Mouse (Mus musculus) MEL (cell line): ENCODE results near the gene 1700017B05Rik. TPM values are rescaled to one million over a fixed set of nuclear protein-coding genes. Genes with fewer than 3 reads are reported as not detected.

ENCODE experiments used
- DNase-seq: peaks from one replicate; pipeline ENCODE4 v3.0.0; 2011; ENCODE audit warnings: low read depth, low spot score
- H3K27ac ChIP-seq: 2 replicates; pipeline ENCODE4 v1.5.1; 2012; ENCODE audit warnings: low read depth, mild to moderate bottlenecking, control low read depth, low read length, moderate library complexity; ENCODE audit not compliant: control insufficient read depth
- H3K27me3 ChIP-seq, 2 experiments: fragments of 150-350 bp in 1 of 2; sonication (generic) in 1 of 2; 2 replicates each; pipeline ENCODE4 v1.6.1; 2012; ENCODE audit warnings: low read length in 2 of 2, mild to moderate bottlenecking in 2 of 2, improper control_type of control experiment in 1 of 2, moderate library complexity in 1 of 2; ENCODE audit not compliant: insufficient read depth in 2 of 2, control insufficient read depth in 1 of 2
- H3K36me3 ChIP-seq, 2 experiments: 2 replicates each; pipeline ENCODE4 v1.6.1; 2012 to 2014; ENCODE audit warnings: low read length in 2 of 2, improper control_type of control experiment in 1 of 2, inconsistent platforms in 1 of 2, mild to moderate bottlenecking in 1 of 2; ENCODE audit not compliant: insufficient read depth in 2 of 2, control insufficient read depth in 1 of 2
- H3K4me1 ChIP-seq, 2 experiments: fragments of 150-350 bp in 1 of 2; sonication (generic) in 1 of 2; 2 replicates each; pipeline ENCODE4 v1.6.1; 2012; ENCODE audit warnings: low read length in 2 of 2, improper control_type of control experiment in 1 of 2, mild to moderate bottlenecking in 1 of 2; ENCODE audit not compliant: insufficient read depth in 2 of 2, control insufficient read depth in 1 of 2
- H3K4me3 ChIP-seq, 2 experiments: fragments of 150-350 bp in 1 of 2; sonication (generic) in 1 of 2; 2 replicates each; pipeline ENCODE4 v1.5.1; 2012; ENCODE audit warnings: low read depth in 2 of 2, low read length in 2 of 2, mild to moderate bottlenecking in 2 of 2, moderate library complexity in 2 of 2, control low read depth in 1 of 2, improper control_type of control experiment in 1 of 2; ENCODE audit not compliant: control insufficient read depth in 1 of 2, insufficient read depth in 1 of 2
- H3K79me2 ChIP-seq: 2 replicates; pipeline ENCODE4 v1.6.1; 2012; ENCODE audit warnings: mild to moderate bottlenecking, low read length, moderate library complexity; ENCODE audit not compliant: control insufficient read depth, poor library complexity, insufficient read depth
- H3K9ac ChIP-seq: 2 replicates; pipeline ENCODE4 v1.6.1; 2012; ENCODE audit warnings: low read depth, mild to moderate bottlenecking, control low read depth, low read length, moderate library complexity; ENCODE audit not compliant: control insufficient read depth, poor library complexity, severe bottlenecking
- H3K9me3 ChIP-seq: fragments of 150-350 bp; sonication (generic); replicated peaks from 2 replicates; pipeline ENCODE4 v1.6.1; 2012; ENCODE audit warnings: mild to moderate bottlenecking, low read length, improper control_type of control experiment, moderate library complexity; ENCODE audit not compliant: insufficient read depth
- CTCF ChIP-seq, 3 experiments: IDR thresholded peaks in 2 of 3; conservative IDR thresholded peaks in 1 of 3; 2 replicates each; pipeline ENCODE4 v1.5.1; 2011 to 2012; ENCODE audit warnings: low read length in 3 of 3, low read depth in 2 of 3, mild to moderate bottlenecking in 2 of 3, improper control_type of control experiment in 1 of 3, inconsistent platforms in 1 of 3, mixed read lengths in 1 of 3, moderate library complexity in 1 of 3; ENCODE audit not compliant: control insufficient read depth in 1 of 3, insufficient read depth in 1 of 3, poor library complexity in 1 of 3, severe bottlenecking in 1 of 3
- EP300 ChIP-seq, 2 experiments: IDR thresholded peaks; 2 replicates each; pipeline ENCODE4 v1.6.1; 2011; ENCODE audit warnings: improper control_type of control experiment in 2 of 2, low read length in 2 of 2, low read depth in 1 of 2, mild to moderate bottlenecking in 1 of 2
- ETS1 ChIP-seq: IDR thresholded peaks from 2 replicates; pipeline ENCODE4 v1.6.1; 2012; ENCODE audit warnings: low read depth, mild to moderate bottlenecking, inconsistent platforms, low read length, improper control_type of control experiment, moderate library complexity
- HCFC1 ChIP-seq: IDR thresholded peaks from 2 replicates; pipeline ENCODE4 v1.6.1; 2012; ENCODE audit warnings: low read depth, mild to moderate bottlenecking, inconsistent platforms, low read length, improper control_type of control experiment, moderate library complexity
- MAFK ChIP-seq: IDR thresholded peaks from 2 replicates; pipeline ENCODE4 v1.6.1; 2011; ENCODE audit warnings: low read depth, mild to moderate bottlenecking, low read length, improper control_type of control experiment, borderline replicate concordance
- MAX ChIP-seq: IDR thresholded peaks from 2 replicates; pipeline ENCODE4 v1.6.1; 2011; ENCODE audit warnings: low read length, improper control_type of control experiment
- MEF2A ChIP-seq: IDR thresholded peaks from 2 replicates; pipeline ENCODE4 v1.6.1; 2014; ENCODE audit warnings: low read depth, mild to moderate bottlenecking, inconsistent platforms, low read length, improper control_type of control experiment; ENCODE audit not compliant: poor library complexity, insufficient replicate concordance, severe bottlenecking; ENCODE audit errors: extremely low read depth
- POLR2A ChIP-seq, 2 experiments: IDR thresholded peaks; 2 replicates each; pipeline ENCODE4 v1.6.1; 2011 to 2012; ENCODE audit warnings: low read length in 2 of 2, mild to moderate bottlenecking in 2 of 2, control low read depth in 1 of 2, improper control_type of control experiment in 1 of 2, low read depth in 1 of 2, moderate library complexity in 1 of 2; ENCODE audit not compliant: control insufficient read depth in 1 of 2, insufficient read depth in 1 of 2, poor library complexity in 1 of 2
- RAD21 ChIP-seq: IDR thresholded peaks from 2 replicates; pipeline ENCODE4 v1.6.1; 2011; ENCODE audit warnings: mild to moderate bottlenecking, low read depth, low read length, improper control_type of control experiment
- RCOR1 ChIP-seq: IDR thresholded peaks from 2 replicates; pipeline ENCODE4 v1.6.1; 2012; ENCODE audit warnings: low read depth, mild to moderate bottlenecking, inconsistent platforms, low read length, improper control_type of control experiment
- SIN3A ChIP-seq: IDR thresholded peaks from 2 replicates; pipeline ENCODE4 v1.6.1; 2012; ENCODE audit warnings: low read length, improper control_type of control experiment, inconsistent platforms
- SMC3 ChIP-seq: IDR thresholded peaks from 2 replicates; pipeline ENCODE4 v1.6.1; 2011; ENCODE audit warnings: low read depth, low read length, improper control_type of control experiment
- TAL1 ChIP-seq: IDR thresholded peaks from 2 replicates; pipeline ENCODE4 v1.6.1; 2012; ENCODE audit warnings: mild to moderate bottlenecking, inconsistent platforms, low read length, moderate library complexity, mixed read lengths
- TBP ChIP-seq: IDR thresholded peaks from 2 replicates; pipeline ENCODE4 v1.8.0; 2011; ENCODE audit warnings: low read depth, low read length, improper control_type of control experiment
- USF1 ChIP-seq: IDR thresholded peaks from 2 replicates; pipeline ENCODE4 v1.6.1; 2014; ENCODE audit warnings: low read depth, mild to moderate bottlenecking, inconsistent platforms, low read length, improper control_type of control experiment, moderate library complexity
- USF2 ChIP-seq, 2 experiments: IDR thresholded peaks; 2 replicates each; pipeline ENCODE4 v1.6.1; 2011 to 2012; ENCODE audit warnings: improper control_type of control experiment in 2 of 2, low read length in 2 of 2, borderline replicate concordance in 1 of 2, inconsistent platforms in 1 of 2, low read depth in 1 of 2, mild to moderate bottlenecking in 1 of 2; ENCODE audit not compliant: insufficient read depth in 1 of 2
- ZKSCAN1 ChIP-seq: IDR thresholded peaks from 2 replicates; pipeline ENCODE4 v1.6.1; 2012; ENCODE audit warnings: low read depth, mild to moderate bottlenecking, inconsistent platforms, low read length, improper control_type of control experiment, moderate library complexity
- ZMIZ1 ChIP-seq: IDR thresholded peaks from 2 replicates; pipeline ENCODE4 v1.6.1; 2012; ENCODE audit warnings: low read depth, mild to moderate bottlenecking, inconsistent platforms, low read length, improper control_type of control experiment, moderate library complexity
- ZNF384 ChIP-seq: IDR thresholded peaks from 2 replicates; pipeline ENCODE4 v1.6.1; 2012; ENCODE audit warnings: low read depth, mild to moderate bottlenecking, inconsistent platforms, low read length, improper control_type of control experiment
- polyA plus RNA-seq, 2 experiments: library from polyadenylated mRNA; stranded (reverse) in 1 of 2; unstranded in 1 of 2; fragments of >175 nt in 1 of 2; fragments of >200 nt in 1 of 2; gene quantifications; 2 replicates each; pipeline versions ENCODE4 v1.2.1 to v1.2.4; 2012; ENCODE audit warnings: low replicate concordance in 2 of 2, low read depth in 1 of 2; ENCODE audit not compliant: insufficient read length in 2 of 2, insufficient read depth in 1 of 2, missing spikeins in 1 of 2
- total RNA-seq: library from RNA; depleted of rRNA; stranded (reverse); fragments of 300-350 nt; gene quantifications from 2 replicates; pipeline ENCODE4 v1.2.3, GENCODE M21; 2012

Gene 1700017B05Rik
- total and polyA plus RNA-seq, 3 experiments, result 52.7 to 76.5 TPM; not detected in 1

DNA sequence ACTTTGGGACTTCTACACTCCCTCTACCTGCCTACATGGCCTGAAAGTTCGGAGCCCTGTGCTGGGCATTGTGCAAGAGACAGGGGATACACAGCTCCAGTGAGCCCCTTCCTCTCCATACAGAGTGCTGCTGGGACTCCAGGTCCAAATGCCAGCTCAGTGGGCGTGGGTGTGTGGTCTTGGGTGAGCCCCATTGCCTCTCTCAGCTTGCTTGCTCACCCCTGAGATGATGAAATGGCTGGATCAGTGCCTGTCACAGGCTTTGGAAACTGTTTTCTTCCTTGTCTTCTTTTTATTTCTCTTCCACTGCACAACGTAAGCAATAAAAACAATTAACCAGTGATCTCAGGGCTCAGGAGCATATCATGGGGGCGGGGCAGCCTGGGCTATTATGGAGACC is 20.9 kb upstream of the 1700017B05Rik start:
- TF ChIP-seq EP300 (IDR thresholded peaks at IDR 0.05; ENCODE audit: low read depth in 1 of 2, low read length in 2 of 2), result no peak
- TF ChIP-seq RCOR1, result no peak
- TF ChIP-seq ZMIZ1, result no peak
- no peak for TF ChIP-seq MEF2A
- no peak for TF ChIP-seq ZKSCAN1
- no peak for TF ChIP-seq ETS1
- no peak for TF ChIP-seq USF2 (IDR thresholded peaks at IDR 0.05; ENCODE audit: borderline replicate concordance in 1 of 2, insufficient read depth in 1 of 2, low read depth in 1 of 2, low read length in 2 of 2)
- no peak for TF ChIP-seq MAX
- no peak for TF ChIP-seq HCFC1
- no peak for TF ChIP-seq USF1
- DNase-seq, result no peak
- no peak overlapping the region for H3K27ac ChIP-seq
- H3K4me3 ChIP-seq, result no peak overlapping the region
- H3K79me2 ChIP-seq, result no peaks in the 10 kb centered on the region
- H3K4me1 ChIP-seq, result peaks cover 0 to 5% of the 10 kb centered on the region in 2 experiments; a peak in 1 of 4 replicates
- no peak overlapping the region for H3K9ac ChIP-seq
- H3K27me3 ChIP-seq, result no peaks in the 10 kb centered on the region
- H3K36me3 ChIP-seq, result no peaks in the 10 kb centered on the region; a peak in 1 of 4 replicates
- no peaks in the 10 kb centered on the region for H3K9me3 ChIP-seq

DNA sequence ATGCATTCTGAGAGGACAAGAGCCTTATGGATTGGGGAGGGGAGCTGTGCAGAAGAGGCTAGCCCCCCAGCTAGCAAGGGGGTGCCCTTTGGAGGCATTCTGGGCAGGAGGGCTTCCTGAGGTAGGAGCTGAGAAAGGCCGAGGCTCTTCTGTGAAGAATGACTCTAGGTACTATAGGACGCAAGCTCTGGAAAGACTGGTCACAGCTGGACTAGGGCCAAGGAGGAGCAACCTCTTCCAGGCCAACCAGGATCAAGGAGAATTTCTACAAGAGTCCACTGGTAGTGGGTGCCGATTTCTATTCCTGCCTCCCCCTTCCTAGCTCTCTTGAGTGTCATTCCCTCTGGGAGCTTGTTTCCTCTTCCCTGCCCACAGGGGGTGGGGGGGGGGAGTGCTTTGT is 20.3 kb upstream of the 1700017B05Rik start:
- TF ChIP-seq EP300 (IDR thresholded peaks at IDR 0.05; ENCODE audit: low read depth in 1 of 2, low read length in 2 of 2) (no peak), SMC3 (no peak), RAD21 (no peak), CTCF (IDR thresholded peaks at IDR 0.05 in 2 of 3, conservative IDR thresholded peaks at IDR 0.05 in 1 of 3; ENCODE audit: control insufficient read depth in 1 of 3, insufficient read depth in 1 of 3, low read depth in 2 of 3, low read length in 3 of 3, poor library complexity in 1 of 3, severe bottlenecking in 1 of 3) (no peak), TAL1 (no peak), TBP (no peak), SIN3A (no peak), MAFK (no peak), POLR2A (IDR thresholded peaks at IDR 0.05; ENCODE audit: control insufficient read depth in 1 of 2, insufficient read depth in 1 of 2, low read depth in 1 of 2, low read length in 2 of 2, poor library complexity in 1 of 2) (no peak), ZNF384 (no peak)
- peaks cover 0 to 10% of the 10 kb centered on the region in 2 experiments; a peak in 2 of 4 replicates for H3K4me1 ChIP-seq
- no peaks in the 10 kb centered on the region for H3K27me3 ChIP-seq
- DNase-seq, result no peak
- no peak overlapping the region for H3K27ac ChIP-seq
- H3K4me3 ChIP-seq, result no peak overlapping the region
- H3K9me3 ChIP-seq, result no peaks in the 10 kb centered on the region
- H3K9ac ChIP-seq, result no peak overlapping the region
- H3K36me3 ChIP-seq, result no peaks in the 10 kb centered on the region; a peak in 1 of 4 replicates
- H3K79me2 ChIP-seq, result no peaks in the 10 kb centered on the region
